Mouse (Mus musculus) B cell, adult (primary cell): ENCODE data around the gene Gja3. TPM values are rescaled to one million over a fixed set of nuclear protein-coding genes. Genes with fewer than 3 reads are reported as not detected.

Experiments used
- total RNA-seq: library from RNA; stranded (reverse); gene quantifications from 4 replicates; pipeline ENCODE4 v1.2.4, GENCODE M21; 2023; ENCODE audit not compliant: inconsistent age

Gja3 gene
- total RNA-seq, result not detected in 4 replicates

DNA sequence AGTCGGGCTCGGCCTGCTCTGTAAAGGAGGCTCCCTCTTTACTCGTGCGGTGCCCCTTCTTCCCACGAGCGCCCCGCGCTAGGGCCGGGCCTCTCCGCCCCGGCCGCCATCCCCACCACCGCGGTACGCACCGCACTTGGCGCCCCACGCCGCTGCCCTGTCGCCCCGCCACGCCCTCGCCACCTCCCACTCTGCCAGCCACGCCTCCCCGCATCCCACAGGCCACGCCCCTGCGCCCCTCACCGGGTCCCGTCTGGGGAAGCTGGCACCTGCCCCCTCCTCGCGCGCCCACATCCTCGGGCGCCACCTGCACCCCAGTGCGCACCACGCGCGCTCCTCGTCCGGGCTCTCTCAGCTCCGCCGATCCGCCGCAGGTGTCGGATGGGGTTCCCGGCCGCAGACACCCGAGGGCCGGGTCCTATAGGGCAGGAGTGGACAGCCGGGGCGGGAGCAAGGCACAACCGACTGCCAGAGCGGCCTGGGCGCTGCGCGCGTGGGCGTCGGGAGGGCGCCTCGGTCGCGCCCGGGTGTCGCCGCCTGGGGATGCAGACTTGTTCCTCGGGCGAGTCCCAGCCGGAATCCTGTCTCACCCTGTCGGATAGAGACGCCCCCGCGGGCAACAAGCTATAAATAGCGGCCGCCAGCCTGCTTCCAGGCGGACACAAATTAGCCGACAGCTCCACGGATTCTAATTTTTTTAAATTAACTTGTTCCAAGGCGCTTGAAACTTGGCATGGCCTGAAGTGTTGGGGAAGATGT is at the start of gene Gja3:
Gene Gja3 (minus strand): TSS at position 538 of the 759 bp plus-strand sequence.

DNA sequence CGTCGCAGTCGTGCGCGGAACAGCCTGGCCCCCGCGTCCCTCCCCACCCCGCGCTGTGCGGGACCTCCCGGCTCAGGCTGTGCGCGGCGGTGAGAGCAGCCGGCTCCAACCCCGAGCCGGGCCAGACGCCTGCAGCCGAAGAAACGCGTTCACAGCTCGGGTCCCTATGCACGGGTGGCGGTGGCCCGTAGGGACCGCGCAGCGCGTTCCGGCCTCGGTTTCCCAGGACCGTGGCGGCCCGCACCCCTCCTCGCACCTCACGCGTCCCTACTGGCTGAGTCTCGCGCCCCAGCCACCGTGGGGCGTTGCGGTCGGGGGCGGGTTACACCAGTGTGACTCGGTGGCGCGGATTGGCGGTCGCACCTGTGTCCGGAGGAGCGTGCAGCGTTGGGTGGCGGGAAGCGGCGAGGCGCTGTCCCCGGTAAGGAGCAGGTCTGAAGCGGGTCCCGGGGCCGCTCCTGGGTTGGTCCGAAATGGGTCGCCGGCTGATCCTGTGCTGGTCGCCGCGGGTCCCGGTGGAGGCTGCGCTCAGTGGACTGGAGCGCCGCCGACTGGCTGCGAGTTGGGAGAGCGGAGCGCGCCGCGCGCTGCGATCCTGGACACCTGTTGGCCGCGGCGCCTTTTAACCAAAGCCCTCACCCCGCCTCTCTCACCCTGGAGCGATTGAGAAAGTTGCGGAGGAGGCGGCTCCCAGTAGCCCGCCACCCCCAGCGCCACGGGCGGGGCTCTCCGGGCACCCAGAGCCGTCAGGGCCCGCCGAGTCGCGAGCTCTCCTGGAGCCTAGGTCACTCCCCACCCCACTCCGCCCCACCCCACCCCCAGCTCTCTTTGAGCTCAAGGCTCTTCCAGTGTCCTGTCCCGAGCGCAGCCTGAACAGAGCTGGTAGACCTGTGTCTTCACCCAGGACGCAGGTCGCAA is 46.5 kb upstream of the Gja3 start, which contains the start of gene Gjb2:
Gene Gjb2 (minus strand): TSS at position 597 of the 918 bp plus-strand sequence.

Other genes with a start within 250 kb of the Gja3 start
- 61.5 to 78.0 TPM (median 75.1 TPM) in 4 replicates for gene Zmym5, start 246.4 kb downstream of the Gja3 start, total RNA-seq
- 109 to 129 TPM (median 119 TPM) in 4 replicates for gene Zmym2, start 171.4 kb downstream of the Gja3 start, total RNA-seq
- 0.26 to 0.36 TPM in 2 of 4 replicates, not detected in the others for gene Gjb2, start 46.6 kb upstream of the Gja3 start, total RNA-seq
- gene Gm4491, start 57.8 kb upstream of the Gja3 start, total RNA-seq, result not detected in 4 replicates
- not detected in 4 replicates for gene Gjb6, start 75.5 kb upstream of the Gja3 start, total RNA-seq